Mouse (Mus musculus) cerebellum, adult (tissue): ENCODE data around the gene Nlrc3.
"Not testable (repeated sequence)": the region's sequence is repeated elsewhere in the genome, so short reads cannot be mapped to it uniquely, and the experiment has no call there.

Experiments used
- ATAC-seq: cut with Nextera tagmentation; 2 replicates; pipeline ENCODE4 v1.9.2; 2017; ENCODE audit warnings: mild to moderate bottlenecking, moderate library complexity, mixed read lengths; ENCODE audit not compliant: insufficient number of reproducible peaks, low FRiP score, low TSS enrichment

Nlrc3 gene

DNA sequence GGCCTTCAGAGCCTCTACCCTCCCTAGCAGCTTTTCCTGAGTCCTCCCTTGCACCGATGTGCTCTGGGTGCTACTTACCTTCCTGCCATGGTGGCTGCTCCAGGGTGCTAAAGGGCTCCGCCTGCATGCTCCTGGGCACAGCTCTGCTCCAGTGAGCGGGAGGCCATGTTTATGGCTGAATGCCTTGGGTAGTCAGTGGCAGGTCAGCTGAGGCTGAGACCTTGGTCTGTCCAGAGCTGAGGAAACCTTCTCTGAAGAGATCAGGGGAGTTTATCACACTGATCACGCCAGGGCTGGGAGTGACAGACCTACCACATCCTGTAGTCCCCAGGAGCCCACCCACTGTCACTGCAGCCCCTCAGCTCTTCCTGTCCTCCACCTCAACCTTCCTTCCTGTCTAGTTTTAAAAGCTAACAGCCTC, at the start of gene Nlrc3:
TSS of gene Nlrc3 (minus strand) at position 382 of the 421 bp plus-strand sequence.
- no peak for ATAC-seq

GRCm38 (mm10) chr16:4022719-4023118, 46.3 kb upstream of the Nlrc3 start:
- no peak for ATAC-seq

DNA sequence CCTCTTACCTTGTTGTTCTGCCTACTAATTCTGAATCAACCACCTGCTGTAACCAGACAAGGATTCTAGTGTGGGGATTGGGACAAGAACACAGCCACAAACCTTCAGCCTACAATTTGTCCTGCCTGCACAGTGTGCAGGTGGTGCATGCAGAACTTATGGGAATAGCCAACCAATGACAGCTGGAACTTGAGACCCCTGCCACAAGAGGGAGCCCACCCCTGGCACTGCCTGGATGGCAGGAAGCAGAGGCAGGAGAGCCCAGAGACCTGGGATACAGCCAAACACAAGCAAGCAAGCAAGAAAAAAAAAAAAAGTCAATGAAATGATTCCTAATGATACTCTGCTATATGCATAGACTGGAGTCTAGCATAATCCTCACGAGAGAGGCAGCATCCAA, 44.8 kb upstream of the Nlrc3 start:
- no peak for ATAC-seq

GRCm38 (mm10) chr16:4017466-4017865, 41.0 kb upstream of the Nlrc3 start:
- not testable (repeated sequence) for ATAC-seq

DNA sequence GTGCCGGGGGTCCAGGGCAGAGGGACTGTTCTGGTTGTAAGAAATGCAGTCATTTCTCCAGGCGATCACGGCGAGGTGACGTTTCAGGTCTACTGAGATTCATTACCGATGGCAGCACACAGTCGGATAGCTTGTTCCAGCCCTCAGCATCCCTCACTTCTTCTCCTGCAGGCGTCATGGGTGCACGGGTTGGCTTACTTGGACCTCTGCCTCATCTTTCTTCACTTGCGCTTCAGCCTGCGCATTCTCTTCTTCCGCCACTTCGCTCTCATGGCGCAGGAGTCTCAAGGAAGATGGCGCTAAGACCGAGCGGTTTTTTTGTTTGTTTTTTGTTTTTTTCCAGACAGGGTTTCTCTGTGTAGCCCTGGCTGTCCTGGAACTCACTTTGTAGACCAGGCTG, 40.4 kb upstream of the Nlrc3 start:
- ATAC-seq = not testable (repeated sequence)

DNA sequence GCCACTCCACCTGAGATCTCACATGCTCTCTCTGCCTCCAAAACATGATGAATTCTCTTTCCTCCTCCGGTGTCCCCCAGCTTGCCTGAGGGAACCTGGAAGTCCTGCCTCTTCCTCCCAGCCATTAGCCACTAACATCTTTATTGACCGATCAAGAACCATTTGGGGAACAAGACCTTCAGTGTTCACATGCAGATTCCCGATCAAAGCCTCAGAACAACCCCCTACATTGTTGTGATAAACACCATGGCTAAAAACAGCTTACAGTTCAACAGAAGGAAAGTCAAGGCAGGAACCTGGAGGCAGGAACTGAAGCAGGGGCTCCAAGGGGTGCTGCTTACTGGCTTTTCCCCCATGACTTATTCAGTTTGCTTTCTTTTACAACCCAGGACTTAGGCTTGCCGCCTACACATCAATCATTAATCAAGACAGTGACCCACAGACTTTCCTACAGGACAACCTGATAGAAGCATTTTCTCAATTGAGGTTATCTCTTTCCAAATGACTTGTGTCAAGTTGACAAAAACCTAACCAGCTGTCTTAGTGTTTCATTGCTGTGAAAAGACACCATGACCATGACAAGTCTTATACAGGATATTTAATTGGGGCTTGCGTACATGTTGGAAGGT, 37.7 kb upstream of the Nlrc3 start:
- no peak for ATAC-seq

- ATAC-seq = no peak
Measured at GRCm38 (mm10) chr16:4012882-4013570, 36.6 kb upstream of the Nlrc3 start.

- ATAC-seq = peak; percentile 95
Measured at GRCm38 (mm10) chr16:4003489-4004398, 27.3 kb upstream of the Nlrc3 start, which contains the start of gene Slx4. Slx4 (minus strand) TSS chr16:4003770.

- no peak for ATAC-seq
Measured at GRCm38 (mm10) chr16:3988410-3988809, 12.0 kb upstream of the Nlrc3 start.

DNA sequence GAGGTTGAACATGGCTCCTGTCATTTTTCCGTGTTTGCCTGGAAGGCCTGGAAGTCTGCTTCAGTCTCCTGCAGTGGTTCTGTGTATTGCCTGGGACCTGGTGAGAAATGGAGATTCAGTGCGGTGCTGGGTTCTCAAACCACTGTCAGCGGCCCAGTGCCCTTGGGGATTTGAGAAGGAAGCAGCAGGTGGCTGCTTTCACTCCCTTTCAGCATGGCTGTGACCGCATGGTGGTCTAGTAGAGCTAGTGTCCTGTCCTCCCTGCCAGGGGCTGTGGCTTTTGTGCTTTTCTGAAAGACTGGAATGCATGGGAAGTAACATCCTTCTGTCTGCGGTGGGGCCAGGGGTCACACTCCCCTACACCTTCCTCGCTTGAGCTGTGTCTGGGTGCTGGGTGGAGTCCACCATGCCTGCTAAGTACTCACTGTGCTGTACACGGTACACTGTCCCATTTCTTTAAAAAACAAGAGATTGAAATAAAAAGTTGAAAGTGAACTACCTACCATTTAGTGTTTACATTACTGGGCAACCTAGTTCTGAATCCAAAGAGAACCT, 6.8 kb upstream of the Nlrc3 start:
- ATAC-seq = no peak

GRCm38 (mm10) chr16:3982173-3982572, 5.7 kb upstream of the Nlrc3 start:
- ATAC-seq = no peak

DNA sequence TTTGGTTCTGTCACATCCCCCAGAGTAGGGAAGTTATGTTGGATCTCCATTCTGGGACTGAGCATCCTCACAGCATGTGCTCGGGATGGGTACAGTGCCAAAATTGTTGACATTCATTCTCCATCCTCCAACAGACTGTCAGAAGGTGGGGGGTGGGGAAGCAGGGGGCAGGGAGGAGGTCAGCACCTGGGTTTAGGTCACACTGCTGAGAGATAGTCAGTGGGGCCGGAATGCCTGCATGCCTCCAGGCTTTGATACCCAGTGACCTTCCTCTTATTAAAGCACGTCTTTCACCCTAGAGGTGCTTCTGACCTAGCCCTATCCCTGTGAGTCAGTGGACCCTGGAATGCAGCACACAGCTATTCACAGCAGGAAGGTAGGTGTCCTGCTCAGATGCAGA, 280 bp upstream of the Nlrc3 start:
- no peak for ATAC-seq

DNA sequence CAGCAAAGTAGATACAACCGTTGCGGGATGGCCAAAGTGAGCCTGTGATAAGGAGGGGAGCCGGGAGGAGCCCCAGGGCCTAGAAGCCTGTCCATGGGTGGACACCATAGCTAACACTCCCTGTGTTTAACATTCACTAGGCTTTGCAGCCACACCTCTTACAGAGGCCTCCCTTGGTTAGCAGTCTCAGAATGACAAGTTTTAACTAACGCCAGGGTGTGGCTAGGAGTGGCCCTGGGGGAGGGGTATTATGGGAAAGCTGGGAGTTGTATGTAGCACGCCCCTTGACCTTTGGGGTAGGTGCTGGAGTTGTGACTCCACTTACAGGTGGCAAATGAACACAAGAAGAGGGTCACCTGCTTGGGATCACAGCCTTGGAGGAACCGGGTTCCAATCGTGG, 774 bp downstream of the Nlrc3 start:
- ATAC-seq = no peak

- not testable (repeated sequence) for ATAC-seq
Measured at GRCm38 (mm10) chr16:3974456-3974855, 2.0 kb downstream of the Nlrc3 start.

DNA sequence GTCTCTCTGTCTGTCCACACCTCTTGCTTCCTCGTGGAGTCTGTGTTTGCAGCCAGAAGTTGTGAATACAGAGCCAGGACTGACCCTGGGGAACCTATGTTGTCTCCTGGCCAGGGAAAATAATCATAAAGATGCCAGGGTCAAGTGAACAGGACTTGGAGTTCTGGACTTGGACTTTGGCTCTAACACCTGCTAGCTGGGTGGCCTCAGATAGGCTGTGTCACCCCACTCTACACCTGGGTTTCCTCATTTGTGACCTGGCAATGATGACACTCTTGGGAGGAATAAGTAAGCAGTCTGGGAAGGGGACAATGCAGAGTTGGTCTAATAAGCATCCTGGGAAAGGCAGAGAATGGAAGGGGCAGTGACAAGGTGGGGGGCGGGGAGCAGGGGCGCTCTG, 10.9 kb downstream of the Nlrc3 start:
- ATAC-seq = no peak

GRCm38 (mm10) chr16:3964990-3965389, 11.4 kb downstream of the Nlrc3 start:
- no peak for ATAC-seq

GRCm38 (mm10) chr16:3959261-3959660, 17.2 kb downstream of the Nlrc3 start:
- peak; percentile 71; the same call in 1 of the 2 replicates for ATAC-seq

DNA sequence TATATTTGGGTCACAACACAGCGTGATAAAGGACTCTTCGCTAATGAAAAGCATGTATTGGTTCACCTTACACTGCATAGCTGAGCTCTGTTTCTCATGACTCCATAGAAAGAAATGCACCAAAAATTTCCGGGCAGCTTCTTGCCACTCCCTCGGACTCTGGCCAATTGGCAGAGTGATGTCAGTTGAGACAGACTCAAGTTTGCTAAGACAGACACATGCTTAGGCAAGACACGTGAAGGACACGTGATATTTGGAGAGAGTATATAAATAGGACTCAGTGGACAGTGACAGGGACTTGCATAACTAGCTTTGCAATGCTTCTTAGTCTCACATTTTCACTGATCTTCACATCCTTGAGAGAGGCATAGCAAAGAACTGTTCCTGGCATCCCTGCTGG, 20.1 kb downstream of the Nlrc3 start:
- ATAC-seq = peak; percentile 61; the same call in 1 of the 2 replicates

DNA sequence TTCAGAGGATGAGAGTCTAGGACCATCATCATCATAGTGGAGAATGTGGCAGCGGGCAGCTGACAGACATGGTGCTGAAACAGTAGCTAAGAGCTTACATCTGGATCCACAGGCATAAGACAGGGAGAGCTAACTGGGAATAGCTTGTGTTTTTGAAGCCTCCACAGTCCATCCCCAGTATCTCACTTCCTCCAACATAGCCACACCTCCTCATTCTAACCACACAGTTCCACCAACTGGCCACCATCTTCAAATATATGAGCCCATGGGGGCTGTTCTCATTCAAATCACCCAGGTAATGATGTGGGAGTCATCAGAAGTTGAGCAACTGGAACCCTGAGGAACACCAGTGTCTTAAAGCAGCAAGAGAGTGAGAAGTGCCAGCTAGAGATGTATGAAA, 25.3 kb downstream of the Nlrc3 start:
- no peak for ATAC-seq

- ATAC-seq = no peak
Measured at GRCm38 (mm10) chr16:3934701-3935100, 41.7 kb downstream of the Nlrc3 start.

- no peak for ATAC-seq
Measured at GRCm38 (mm10) chr16:3934091-3934490, 42.3 kb downstream of the Nlrc3 start.
